Mouse (Mus musculus) limb, embryonic 10.5 days (tissue): Measurements from ENCODE around the gene Smim26. TPM values are rescaled to one million over a fixed set of nuclear protein-coding genes. Genes with fewer than 3 reads are reported as not detected.
A peak's percentile ranks its signal among the peaks of the same experiment; 100 is the strongest.
"Not testable (repeated sequence)": the region's sequence is repeated elsewhere in the genome, so short reads cannot be mapped to it uniquely, and the experiment has no call there.

Experiments used
- DNase-seq: peaks from one replicate; pipeline ENCODE4 v3.0.0-alpha.2; 2017; ENCODE audit warnings: low spot score
- H3K27ac ChIP-seq: fragments of 300-500 bp; sonication (generic); 2 replicates; pipeline ENCODE4 v1.5.1; 2016; ENCODE audit warnings: mild to moderate bottlenecking
- H3K27me3 ChIP-seq: fragments of 300-500 bp; sonication (generic); 2 replicates; pipeline ENCODE4 v1.6.1; 2016; ENCODE audit warnings: low read depth, mild to moderate bottlenecking; ENCODE audit not compliant: poor library complexity, severe bottlenecking
- H3K36me3 ChIP-seq: fragments of 300-500 bp; sonication (generic); 2 replicates; pipeline ENCODE4 v1.6.1; 2016; ENCODE audit warnings: mild to moderate bottlenecking, moderate library complexity
- H3K4me1 ChIP-seq: fragments of 300-500 bp; sonication (generic); 2 replicates; pipeline ENCODE4 v1.6.1; 2016
- H3K4me3 ChIP-seq: fragments of 300-500 bp; sonication (generic); 2 replicates; pipeline ENCODE4 v1.5.1; 2016; ENCODE audit warnings: mild to moderate bottlenecking, moderate library complexity
- H3K9me3 ChIP-seq: fragments of 300-500 bp; sonication (generic); replicated peaks from 2 replicates; pipeline ENCODE4 v1.6.1; 2016; ENCODE audit warnings: mild to moderate bottlenecking
- WGBS: fragments of 180-500 bp; shearing (Covaris S2); methylation state at CpG from one replicate; pipeline ENCODE4 v1.1.7; 2016; 5-methylcytosine and 5-hydroxymethylcytosine counted together
- polyA plus RNA-seq: library from polyadenylated mRNA; unstranded; fragments of >200 nt; fragmentation: Nextera tagmentation; extraction: Ambion mirVana; gene quantifications from 2 replicates; pipeline ENCODE4 v1.2.1, GENCODE M21; 2016

The Smim26 gene
- 24.0 and 30.7 TPM in 2 replicates for polyA plus RNA-seq

DNA sequence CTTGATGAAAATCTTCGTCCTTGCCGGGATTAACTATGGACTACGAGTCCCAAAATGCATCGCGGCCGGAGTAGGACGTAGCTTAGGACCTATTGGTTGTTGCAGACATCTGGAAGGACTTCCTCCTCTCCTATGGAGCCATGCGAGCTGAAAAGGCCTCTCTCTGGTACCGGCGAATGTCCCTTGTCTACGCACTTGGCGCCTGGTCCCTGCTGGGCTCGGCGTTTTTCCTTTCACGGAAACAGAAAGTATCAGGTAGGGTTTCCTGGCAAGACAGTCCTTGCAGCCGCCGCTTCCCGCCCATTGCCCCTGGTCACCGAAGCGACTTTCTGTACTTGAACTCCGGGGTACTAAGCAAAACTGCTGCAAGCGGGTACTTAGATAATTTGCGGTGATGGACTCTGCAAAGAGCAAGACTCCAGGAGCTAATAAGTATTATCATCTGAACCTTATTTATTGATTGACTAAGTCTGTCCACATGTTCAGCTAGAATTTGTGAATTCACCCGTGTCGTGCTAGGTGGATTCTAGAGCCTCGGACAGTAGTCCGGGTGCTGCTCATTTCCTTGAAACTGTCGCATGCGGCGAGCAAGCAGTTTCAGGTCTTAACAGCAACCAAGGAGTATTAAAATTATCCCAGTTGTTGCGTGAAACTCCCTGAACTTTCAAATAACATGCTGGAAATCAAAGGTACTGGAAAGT is at the start of gene Smim26:
Smim26 (plus strand) TSS at position 104 of the 701 bp plus-strand sequence.
- H3K27me3 ChIP-seq: no peaks in the 10 kb centered on the region
- peak within 1 kb of the TSS; percentile 83 for H3K27ac ChIP-seq
- H3K4me1 ChIP-seq: peaks cover 6% of the 10 kb centered on the region
- peak within 1 kb of the TSS; percentile 67 for H3K4me3 ChIP-seq
- H3K9me3 ChIP-seq: no peaks in the 10 kb centered on the region
- 2% methylated on average over 31 of the region's 31 CpGs for WGBS
- peaks cover 27% of the 10 kb centered on the region for H3K36me3 ChIP-seq
- DNase-seq: peak; percentile 75

DNA sequence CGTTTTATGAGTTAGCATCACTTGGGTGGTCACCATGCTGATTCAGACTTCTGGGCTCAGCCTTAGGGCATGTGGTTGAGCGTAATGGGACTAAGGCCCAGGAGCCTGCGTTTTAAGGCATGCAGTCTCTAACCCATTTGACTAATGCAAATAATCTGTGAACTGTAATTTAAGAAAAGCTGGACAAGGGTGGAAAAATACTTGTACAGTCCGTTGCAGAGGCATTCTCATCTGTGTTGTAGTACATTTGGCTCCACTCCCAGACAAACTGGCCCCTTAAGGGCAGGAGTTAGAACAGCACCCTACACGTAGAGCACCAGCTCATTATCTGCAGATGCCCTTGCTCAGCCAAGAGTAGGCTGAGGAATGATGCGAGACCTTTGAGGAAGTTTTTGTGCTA is 49.2 kb upstream of the Smim26 start:
- H3K27ac ChIP-seq: no peak overlapping the region
- DNase-seq: no peak
- no peaks in the 10 kb centered on the region for H3K27me3 ChIP-seq
- no peaks in the 10 kb centered on the region for H3K9me3 ChIP-seq
- WGBS: 94% methylated on average over 6 of the region's 6 CpGs
- H3K4me3 ChIP-seq: no peak overlapping the region
- H3K4me1 ChIP-seq: no peaks in the 10 kb centered on the region
- H3K36me3 ChIP-seq: peaks cover 85% of the 10 kb centered on the region

DNA sequence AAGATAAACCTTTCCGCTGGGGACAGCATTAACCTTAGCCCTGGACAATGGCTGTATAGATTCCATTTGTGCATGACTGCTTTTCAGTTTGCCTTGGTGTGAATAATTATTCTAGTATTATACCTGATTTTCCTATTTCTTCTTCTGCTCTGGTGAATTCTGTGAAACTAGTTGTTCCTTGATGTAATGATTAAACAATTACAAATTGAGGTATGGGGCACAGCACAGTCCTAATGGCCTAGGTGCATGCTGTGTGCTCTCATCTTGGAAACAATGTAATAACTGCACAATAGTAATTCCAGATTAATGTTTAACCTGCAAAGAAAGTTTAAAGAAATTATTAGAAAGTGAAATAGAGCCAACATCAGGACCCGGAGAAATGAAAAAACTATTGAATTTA is 48.8 kb upstream of the Smim26 start:
- Histone ChIP-seq H3K27me3 (no peaks in the 10 kb centered on the region), H3K4me3 (no peak overlapping the region), H3K9me3 (no peaks in the 10 kb centered on the region), H3K4me1 (peaks cover 3% of the 10 kb centered on the region; the same call in 1 of the 2 replicates), H3K27ac (no peak overlapping the region), H3K36me3 (peaks cover 81% of the 10 kb centered on the region)
- no peak for DNase-seq
- WGBS: 97% methylated on average over 2 of the region's 2 CpGs

DNA sequence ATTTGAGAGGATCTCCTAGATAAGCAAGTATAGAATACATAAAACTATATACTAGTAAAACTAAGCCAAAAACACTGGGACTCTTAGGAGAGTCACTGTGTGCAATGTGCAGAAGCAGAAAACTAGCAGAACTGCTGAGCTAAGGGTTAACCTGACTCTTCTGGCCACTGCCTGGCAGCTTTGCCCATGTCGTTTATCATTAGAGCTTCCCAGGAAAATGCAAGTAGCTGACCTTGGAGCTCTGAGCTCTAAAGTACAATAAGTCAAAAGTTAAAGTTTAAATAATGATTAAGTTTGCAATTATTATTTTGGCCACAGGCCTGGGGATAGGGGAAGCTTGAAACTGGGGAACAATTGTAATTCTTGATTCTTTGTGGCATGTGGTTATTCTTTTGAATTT is 48.4 kb upstream of the Smim26 start:
- Histone ChIP-seq H3K27ac (no peak overlapping the region), H3K36me3 (peaks cover 77% of the 10 kb centered on the region), H3K9me3 (no peaks in the 10 kb centered on the region), H3K4me1 (peaks cover 3% of the 10 kb centered on the region; the same call in 1 of the 2 replicates), H3K4me3 (no peak overlapping the region), H3K27me3 (no peaks in the 10 kb centered on the region)
- 58% methylated on average over 1 of the region's 1 CpGs for WGBS
- no peak for DNase-seq

DNA sequence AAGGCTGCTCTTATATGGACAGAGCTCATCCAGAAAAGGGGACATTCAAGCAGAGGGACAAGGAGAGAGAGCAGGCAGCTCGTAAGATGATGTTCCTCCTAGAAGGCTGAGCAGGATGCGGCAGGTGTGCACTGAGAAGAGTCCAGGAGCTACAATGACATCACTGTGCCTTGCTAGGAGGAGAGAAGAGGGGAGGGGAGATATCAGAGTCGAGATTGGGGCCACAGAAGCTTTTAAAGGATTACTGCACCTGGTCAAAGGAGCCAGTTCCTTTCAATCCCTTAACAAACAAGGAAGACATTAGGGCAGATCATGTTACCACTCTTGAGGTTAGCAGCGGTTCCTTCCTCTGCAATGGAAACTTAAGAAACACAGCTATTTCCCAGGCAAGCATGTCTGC is 46.3 kb upstream of the Smim26 start:
- Histone ChIP-seq H3K27me3 (no peaks in the 10 kb centered on the region), H3K36me3 (peaks cover 57% of the 10 kb centered on the region), H3K27ac (no peak overlapping the region), H3K4me3 (no peak overlapping the region), H3K4me1 (peaks cover 3% of the 10 kb centered on the region; the same call in 1 of the 2 replicates), H3K9me3 (no peaks in the 10 kb centered on the region)
- DNase-seq: no peak
- WGBS: 82% methylated on average over 4 of the region's 4 CpGs

DNA sequence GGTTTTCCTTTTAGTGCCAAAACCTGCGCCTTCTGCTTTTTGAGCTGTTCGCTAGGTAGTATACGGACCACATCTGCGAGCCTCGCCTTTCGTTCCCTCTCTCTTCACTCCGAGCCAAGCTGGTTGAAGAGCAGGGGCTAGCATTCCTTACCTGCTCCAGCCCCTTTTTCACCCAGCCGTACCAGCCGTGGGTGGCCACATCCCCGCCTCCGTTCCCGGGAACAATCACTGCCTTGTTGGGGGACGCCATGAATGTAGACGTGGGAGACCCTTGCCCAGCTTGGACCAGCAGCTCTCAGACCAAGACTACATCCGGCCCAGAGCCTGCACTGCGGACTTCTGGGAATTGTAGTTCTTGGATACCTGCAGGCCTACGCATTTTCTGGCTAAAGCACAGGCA is 43.3 kb upstream of the Smim26 start, which contains the start of gene Rbbp9:
Rbbp9 (minus strand) TSS at position 341 of the 400 bp plus-strand sequence.
- peak within 1 kb of the TSS; percentile 67 for H3K4me3 ChIP-seq
- H3K27me3 ChIP-seq: no peaks in the 10 kb centered on the region
- WGBS: 2% methylated on average over 17 of the region's 17 CpGs
- H3K4me1 ChIP-seq: peaks cover 3% of the 10 kb centered on the region; the same call in 1 of the 2 replicates
- peak; percentile 80 for DNase-seq
- peak within 1 kb of the TSS; percentile 90 for H3K27ac ChIP-seq
- no peaks in the 10 kb centered on the region for H3K9me3 ChIP-seq
- H3K36me3 ChIP-seq: peaks cover 28% of the 10 kb centered on the region

DNA sequence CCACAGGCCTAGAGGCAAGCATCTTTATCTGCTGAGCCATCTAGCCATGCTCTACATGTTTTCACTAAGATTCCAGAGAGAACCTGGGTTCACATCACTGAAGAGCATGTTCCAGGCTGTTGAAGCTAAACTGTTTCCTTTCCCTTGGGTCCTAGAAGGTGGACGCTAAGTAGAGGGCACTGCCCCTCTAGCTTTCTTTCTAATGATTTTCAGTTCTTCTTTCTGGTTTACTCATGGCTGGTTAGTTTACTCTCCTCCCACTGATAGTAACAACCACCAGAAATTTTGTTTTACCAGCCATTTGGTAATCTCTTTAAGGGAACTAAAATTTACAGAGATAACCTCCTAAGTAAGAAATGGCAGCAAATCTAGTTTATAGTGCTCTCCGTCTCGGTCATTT is 39.9 kb upstream of the Smim26 start:
- WGBS: 91% methylated on average over 3 of the region's 3 CpGs

DNA sequence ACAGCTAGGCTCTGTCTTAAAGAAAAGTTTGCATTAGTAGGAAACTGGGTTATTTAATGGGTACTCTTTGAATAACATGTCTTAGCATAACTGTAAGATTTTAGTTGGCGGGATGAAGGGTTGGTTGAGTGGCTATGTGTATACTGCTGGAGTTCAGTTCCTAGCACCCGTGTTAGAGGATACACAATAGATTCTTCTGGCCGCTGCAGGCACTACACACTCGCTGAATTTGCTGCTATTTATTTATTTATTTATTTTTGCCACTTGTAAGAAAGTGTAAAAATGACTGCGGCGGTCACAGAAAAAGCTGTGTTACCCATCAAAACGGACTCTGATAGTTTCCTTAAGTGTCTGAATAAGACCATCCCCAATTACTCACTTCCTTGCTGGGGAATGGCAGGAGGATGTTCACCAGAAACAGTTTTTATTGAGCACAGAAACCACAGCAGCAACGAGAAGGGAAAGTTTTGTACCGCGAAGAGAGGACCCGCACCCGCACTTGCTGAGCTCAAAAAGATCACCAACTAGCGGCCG is 38.5 kb upstream of the Smim26 start:
- Histone ChIP-seq H3K4me1 (peaks cover 5% of the 10 kb centered on the region), H3K27me3 (no peaks in the 10 kb centered on the region), H3K36me3 (peaks cover 13% of the 10 kb centered on the region), H3K9me3 (no peaks in the 10 kb centered on the region), H3K27ac (peak overlapping the region; percentile 91), H3K4me3 (peak overlapping the region; percentile 75)
- 5% methylated on average over 14 of the region's 14 CpGs for WGBS
- peak; percentile 34 for DNase-seq

More for the DNA sequence above, 39.9 kb upstream of the Smim26 start:
- Histone ChIP-seq H3K27me3 (no peaks in the 10 kb centered on the region), H3K4me1 (peaks cover 8% of the 10 kb centered on the region), H3K36me3 (no peaks in the 10 kb centered on the region; the same call in 1 of the 2 replicates), H3K4me3 (no peak overlapping the region), H3K9me3 (no peaks in the 10 kb centered on the region), H3K27ac (no peak overlapping the region)
- no peak for DNase-seq

DNA sequence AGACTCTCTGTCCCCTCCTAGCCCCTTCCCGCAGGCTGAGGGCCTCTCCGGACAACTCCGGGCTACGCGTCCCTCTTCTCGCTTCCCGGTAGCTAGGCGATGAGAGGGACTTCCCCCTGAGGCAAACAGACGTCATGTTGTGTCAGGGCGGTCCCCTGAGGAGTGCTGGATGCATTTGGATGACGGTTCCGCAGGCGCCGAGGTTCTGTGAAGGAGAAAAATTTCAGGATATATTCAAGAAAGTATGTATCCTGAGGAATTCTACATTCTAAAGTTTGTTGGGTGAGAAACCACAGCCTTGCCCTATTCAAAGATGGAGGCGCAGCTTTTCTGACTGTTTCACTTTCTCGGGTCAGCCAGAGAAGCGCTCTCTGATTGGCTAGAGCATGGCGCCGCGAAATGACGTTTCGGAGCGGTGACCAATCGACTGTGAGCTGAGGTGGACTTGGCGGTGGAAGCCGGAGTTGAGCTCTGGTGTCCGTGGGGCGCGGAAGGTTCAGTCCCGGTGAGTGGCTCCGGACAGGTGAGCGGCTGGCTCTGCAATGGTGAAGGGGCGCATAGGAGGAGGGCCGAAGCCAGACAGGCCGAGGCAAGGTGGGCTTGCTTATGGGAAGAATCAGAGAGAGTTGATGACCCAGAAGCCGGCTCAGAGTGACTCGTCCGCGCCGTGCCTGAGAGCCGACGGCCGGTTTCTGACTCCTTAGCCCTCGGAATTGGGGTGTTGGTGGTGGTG is 37.9 kb upstream of the Smim26 start, which contains the start of gene Sec23b:
Sec23b (plus strand) TSS at position 410 of the 733 bp plus-strand sequence.
- Histone ChIP-seq H3K4me3 (peak within 1 kb of the TSS; percentile 75), H3K27me3 (no peaks in the 10 kb centered on the region), H3K36me3 (peaks cover 17% of the 10 kb centered on the region), H3K9me3 (no peaks in the 10 kb centered on the region), H3K4me1 (peaks cover 5% of the 10 kb centered on the region), H3K27ac (peak within 1 kb of the TSS; percentile 91)
- under 1% methylated on average over 44 of the region's 44 CpGs for WGBS
- DNase-seq: peak; percentile 91

DNA sequence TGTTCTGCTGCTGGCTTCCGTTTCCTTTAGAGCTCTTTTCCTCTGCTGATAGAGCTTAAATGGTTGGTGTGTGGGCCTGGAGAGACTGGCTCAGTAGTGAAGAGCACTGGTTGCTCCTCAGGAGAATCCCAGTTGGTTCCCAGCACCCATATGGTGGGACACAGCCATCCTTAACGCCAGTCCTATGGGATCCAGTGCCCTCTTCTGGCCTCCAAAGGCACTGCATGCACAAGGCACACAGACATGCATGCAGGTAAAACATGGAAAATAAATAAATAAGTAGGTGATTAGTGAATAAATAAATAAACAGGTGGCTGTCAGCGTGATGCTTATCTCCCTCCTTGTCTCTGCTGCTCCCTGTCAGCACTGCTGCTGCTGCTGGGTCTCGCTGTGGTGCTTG is 5.1 kb upstream of the Smim26 start:
- no peak overlapping the region for H3K27ac ChIP-seq
- H3K9me3 ChIP-seq: no peaks in the 10 kb centered on the region
- H3K4me1 ChIP-seq: no peaks in the 10 kb centered on the region
- H3K27me3 ChIP-seq: no peaks in the 10 kb centered on the region
- no peak overlapping the region for H3K4me3 ChIP-seq
- DNase-seq: no peak
- 81% methylated on average over 4 of the region's 4 CpGs for WGBS
- H3K36me3 ChIP-seq: peaks cover 72% of the 10 kb centered on the region

DNA sequence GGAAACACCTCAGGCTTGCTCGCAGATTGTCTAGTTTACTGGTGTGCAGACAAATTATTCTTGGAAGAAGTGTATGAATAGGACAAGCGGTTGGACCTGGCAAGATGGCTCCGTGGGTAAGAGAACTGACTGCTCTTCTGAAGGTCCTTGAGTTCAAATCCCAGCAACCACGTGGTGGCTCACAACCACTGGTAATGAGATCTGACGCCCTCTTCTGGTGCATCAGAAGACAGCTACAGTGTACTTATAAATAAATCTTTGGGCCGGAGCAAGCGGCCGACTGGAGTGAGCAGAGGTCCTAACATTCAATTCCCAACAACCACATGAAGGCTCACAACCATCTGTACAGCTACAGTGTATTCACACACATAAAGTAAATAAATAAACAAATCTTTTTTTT is 818 bp upstream of the Smim26 start:
- not testable (repeated sequence) for DNase-seq, H3K4me1 ChIP-seq, H3K4me3 ChIP-seq, H3K27me3 ChIP-seq, H3K27ac ChIP-seq, H3K9me3 ChIP-seq
- H3K36me3 ChIP-seq: peaks cover 38% of the 10 kb centered on the region
- 68% methylated on average over 8 of the region's 8 CpGs for WGBS

DNA sequence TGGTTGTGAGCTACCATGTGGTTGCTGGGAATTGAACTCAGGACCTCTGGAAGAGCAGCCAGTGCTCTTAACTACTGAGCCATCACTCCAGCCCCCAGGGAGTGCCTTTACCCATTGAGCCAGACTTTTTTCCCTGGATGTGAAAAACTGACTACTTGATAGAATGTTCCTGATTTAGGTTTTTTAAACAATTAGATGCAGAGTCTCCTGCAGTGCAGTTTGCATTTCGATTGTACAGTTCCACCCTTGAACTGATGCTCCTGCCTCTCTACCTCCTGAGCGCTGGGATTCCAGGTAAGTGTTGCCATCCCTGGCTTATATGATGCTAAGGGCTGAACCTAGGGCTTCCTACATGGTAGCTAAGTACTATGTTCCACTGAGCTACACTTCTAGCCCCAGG is 4.2 kb downstream of the Smim26 start:
- Histone ChIP-seq H3K27ac (no peak overlapping the region), H3K9me3 (no peaks in the 10 kb centered on the region), H3K4me3 (no peak overlapping the region), H3K27me3 (no peaks in the 10 kb centered on the region), H3K36me3 (peaks cover 8% of the 10 kb centered on the region), H3K4me1 (peaks cover 12% of the 10 kb centered on the region)
- WGBS: 80% methylated on average over 2 of the region's 2 CpGs
- DNase-seq: no peak
